Mouse (Mus musculus) megakaryocyte, embryonic 14.5 days (primary cell): ENCODE data around the gene Lexm.

ENCODE experiments used
- FLI1 ChIP-seq: IDR thresholded peaks from 2 replicates; pipeline ENCODE4 v1.6.1; 2012; ENCODE audit warnings: low read length, inconsistent platforms, mixed read lengths
- GATA1 ChIP-seq: IDR thresholded peaks from 3 replicates; pipeline ENCODE4 v1.6.1; 2012; ENCODE audit warnings: mixed read lengths, low read length, inconsistent platforms, borderline replicate concordance

GRCm38 (mm10) chr4:106590871-106591270 is 26.2 kb downstream of the Lexm start:
- no peak for TF ChIP-seq GATA1
- no peak for TF ChIP-seq FLI1
